Mouse (Mus musculus) adrenal gland, adult 8-10 months (tissue): Measurements from ENCODE around the gene Vmn1r237. TPM values are rescaled to one million over a fixed set of nuclear protein-coding genes. Genes with fewer than 3 reads are reported as not detected.

Experiments
- DNase-seq: peaks from one replicate; pipeline ENCODE4 v3.0.0; 2022
- microRNA-seq, 2 experiments: library from miRNA; unstranded; fragments of <30 nt; microRNA quantifications; one replicate each; pipeline ENCODE4 v1.2.0; 2022
- total RNA-seq, 4 experiments: library from RNA; stranded (reverse); gene quantifications; 2 replicates each; pipeline ENCODE4 v1.2.4; 2022

The Vmn1r237 gene
- not detected for total RNA-seq

DNA sequence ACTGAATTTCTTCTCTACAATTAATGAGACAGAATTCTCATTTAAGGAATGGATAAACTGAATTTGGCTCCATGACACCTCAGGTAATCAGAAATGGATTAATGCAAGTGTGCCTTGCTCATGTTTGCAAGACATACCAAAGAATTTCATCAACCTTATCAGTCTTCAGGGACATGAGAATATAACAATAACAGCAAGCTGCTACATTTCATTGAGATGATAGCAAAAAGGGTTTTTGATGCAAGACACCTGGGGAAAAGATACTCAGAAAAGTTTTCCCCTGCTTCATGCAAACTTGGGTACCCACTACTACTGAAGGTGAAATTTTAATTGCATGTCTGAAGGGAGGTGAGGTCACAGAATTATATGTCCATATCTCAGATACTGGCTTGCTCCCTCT is at the start of gene Vmn1r237:
Gene Vmn1r237 (plus strand): TSS at position 301 of the 400 bp plus-strand sequence.
- DNase-seq: no peak

DNA sequence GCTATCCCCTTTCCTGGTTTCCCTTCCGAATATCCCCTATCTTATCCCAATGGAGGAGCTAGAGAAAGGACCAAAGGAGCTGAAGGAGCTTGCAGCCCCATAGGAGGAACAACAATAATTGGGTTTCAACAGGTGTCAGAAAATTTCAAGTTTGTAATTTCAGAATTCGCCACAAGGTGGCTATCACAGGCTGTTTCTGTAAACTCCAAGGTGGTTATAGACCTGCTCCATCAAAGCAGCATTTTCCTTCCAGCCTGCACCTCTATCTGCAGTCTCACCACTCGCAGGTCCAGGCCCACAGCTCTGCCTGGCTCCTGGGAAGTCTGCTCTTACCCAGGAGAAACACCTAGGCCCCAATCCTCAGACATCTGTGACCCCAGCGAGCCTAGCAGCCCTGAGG is 39.6 kb upstream of the Vmn1r237 start:
- DNase-seq: no peak

DNA sequence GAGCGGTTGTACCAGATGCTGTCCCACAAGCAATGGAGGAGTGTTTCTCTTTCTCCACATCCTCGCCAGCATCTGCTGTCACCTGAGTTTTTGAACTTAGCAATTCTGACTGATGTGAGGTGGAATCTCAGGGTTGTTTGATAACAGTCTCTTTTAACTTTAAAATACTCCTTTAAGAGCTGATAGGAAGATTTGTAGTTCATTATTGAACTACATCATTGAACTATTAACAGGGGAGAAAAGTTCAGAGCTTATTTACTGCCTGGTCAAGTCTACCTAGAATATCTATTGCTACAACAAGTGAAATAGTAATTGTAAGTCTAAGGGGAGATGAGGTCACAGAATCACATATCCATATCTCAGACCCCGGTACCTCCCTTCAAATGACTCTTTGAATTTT is 29.0 kb upstream of the Vmn1r237 start, which contains the start of gene Vmn1r236:
Gene Vmn1r236 (plus strand): TSS at position 301 of the 400 bp plus-strand sequence.
- DNase-seq: no peak

DNA sequence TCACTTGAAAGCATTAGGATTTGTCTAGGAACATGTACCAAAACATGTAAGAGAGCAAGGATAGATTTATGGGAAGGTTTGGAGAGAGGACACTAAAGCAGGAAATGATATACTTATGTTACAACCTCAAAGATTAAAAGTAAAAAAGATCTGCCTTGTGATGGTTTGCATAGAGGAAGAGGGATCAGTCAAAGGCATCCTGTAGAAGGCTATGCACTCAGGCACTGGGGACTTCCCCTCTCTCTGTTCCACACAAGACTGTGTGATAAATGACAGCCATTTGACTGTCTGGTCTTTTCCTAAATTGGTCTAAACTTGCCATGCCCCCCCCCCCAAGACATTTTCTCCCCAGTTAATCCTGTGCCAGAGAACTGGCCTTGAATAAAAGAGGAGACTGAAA is 27.3 kb upstream of the Vmn1r237 start:
- DNase-seq: no peak

DNA sequence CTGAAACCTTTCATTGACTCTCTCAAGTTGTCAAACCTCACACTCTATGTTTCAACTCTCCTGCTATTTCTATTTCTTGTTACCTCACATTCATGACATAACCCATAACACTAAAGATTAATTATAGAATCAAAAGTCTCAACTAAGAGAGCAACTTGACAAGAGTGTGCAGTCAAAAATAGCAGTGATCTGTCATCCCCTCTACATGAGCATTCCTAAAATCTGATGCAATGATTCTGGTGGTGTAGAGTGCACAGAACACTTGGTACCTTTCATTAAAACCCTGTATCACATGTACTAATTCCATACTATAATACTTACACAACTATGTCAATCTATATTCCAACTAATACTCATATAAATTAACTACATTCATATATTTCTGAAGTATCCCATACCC is 22.0 kb upstream of the Vmn1r237 start:
- no peak for DNase-seq

Small RNAs within 50 kb of the gene (microRNA-seq; reads per million reads assigned to microRNA genes)
- gene Gm26384: 0 reads per million in 2 experiments

Other genes with a start within 250 kb of the Vmn1r237 start
- gene Vmn1r234, start 85.8 kb upstream of the Vmn1r237 start, total RNA-seq: not detected
- not detected for gene Vmn1r235, start 55.5 kb upstream of the Vmn1r237 start, total RNA-seq
- gene Vmn1r236, start 28.9 kb upstream of the Vmn1r237 start, total RNA-seq: not detected
- 1 to 10 TPM; 5.4 to 5.9 (median 5.5) TPM for gene Zfp677, start 71.9 kb downstream of the Vmn1r237 start, total RNA-seq
- 1 to 10 TPM; 2.5 to 4.8 (median 3.5) TPM for gene Zfp54, start 111.4 kb downstream of the Vmn1r237 start, total RNA-seq
- gene Zfp51, start 138.5 kb downstream of the Vmn1r237 start, total RNA-seq: 1 to 10 TPM; 6.3 to 8.4 (median 7.6) TPM
- 1 to 10 TPM; 3.0 to 3.8 (median 3.4) TPM for gene Zfp53, start 177.1 kb downstream of the Vmn1r237 start, total RNA-seq
- gene Zfp52, start 223.7 kb downstream of the Vmn1r237 start, total RNA-seq: 10 to 100 TPM; 29.8 to 42.1 (median 33.2) TPM